Mouse (Mus musculus) forelimb bud, embryonic 11.5 days (tissue): Measurements from ENCODE around the gene Tbc1d17.
"Not testable (repeated sequence)": the region's sequence is repeated elsewhere in the genome, so short reads cannot be mapped to it uniquely, and the experiment has no call there.

Experiments
- DNase-seq: peaks from one replicate; pipeline ENCODE4 v3.0.0-alpha.2; 2012; ENCODE audit warnings: low read depth, low spot score

Gene Tbc1d17

DNA sequence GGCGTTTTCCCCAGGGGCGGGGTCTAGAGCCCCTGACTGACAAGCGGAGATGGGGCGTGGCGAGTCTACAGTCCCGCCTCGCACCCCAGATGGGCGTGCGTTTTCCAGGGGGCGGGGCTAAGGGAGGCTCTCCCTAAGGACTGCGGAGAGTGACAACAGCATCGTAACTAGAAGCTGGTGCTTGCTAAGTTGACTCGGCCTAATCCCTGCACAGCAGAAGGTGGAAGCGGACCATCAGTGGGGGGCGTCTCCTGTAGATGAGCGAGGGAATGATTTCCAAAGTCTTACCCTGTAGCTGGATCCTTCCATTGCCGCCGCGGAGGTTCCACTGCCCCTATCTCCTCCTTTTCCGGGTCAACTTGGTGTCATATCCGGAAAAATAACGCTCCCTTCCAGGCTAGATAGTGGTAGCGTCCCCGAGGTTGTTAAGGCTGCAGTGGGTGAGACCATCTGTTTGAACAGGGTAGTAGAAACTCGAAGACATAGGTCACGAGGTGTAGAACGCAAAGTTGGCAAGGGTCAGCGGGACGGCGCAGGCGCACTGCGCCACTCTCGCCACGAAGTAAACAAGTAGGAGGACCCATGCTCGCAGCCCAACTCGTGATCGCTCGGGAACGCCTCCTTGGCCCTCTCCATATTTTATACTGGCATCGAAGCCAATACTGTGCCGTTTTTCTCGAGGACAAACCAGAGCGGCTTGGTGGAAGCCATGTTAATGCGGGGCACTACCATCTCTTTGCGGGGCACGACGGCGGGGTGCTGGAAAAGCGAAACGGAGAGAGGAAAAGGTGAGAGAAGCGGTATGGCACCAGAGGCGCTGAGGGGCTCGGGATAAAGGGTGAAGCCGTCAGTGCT is at the start of gene Tbc1d17, which contains the start of gene Akt1s1:
Gene Tbc1d17 (minus strand): TSS at position 519 of the 855 bp plus-strand sequence.
Gene Akt1s1 (plus strand): TSS at position 431 of the 855 bp plus-strand sequence.
- DNase-seq = peak; percentile 100

DNA sequence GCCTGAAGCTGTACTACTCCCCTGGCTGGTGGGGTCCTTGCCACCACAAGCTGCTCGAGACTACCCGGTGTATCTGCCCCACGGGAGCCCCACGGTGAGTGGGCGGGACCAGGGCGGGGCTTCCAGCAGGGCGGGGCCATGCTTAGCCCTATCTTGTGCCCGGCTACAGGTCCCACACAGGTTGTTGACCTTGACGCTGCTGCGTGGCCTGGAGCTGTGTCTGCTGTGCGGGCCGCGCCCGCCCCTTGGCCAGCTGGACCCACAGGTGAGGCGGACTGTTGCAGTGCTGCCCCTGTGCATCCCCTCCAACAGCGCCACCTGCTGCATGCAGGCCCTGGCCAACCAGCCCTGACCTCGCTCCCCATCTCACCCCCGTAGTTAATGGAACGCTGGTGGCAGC is 49.7 kb upstream of the Tbc1d17 start:
- DNase-seq = no peak

DNA sequence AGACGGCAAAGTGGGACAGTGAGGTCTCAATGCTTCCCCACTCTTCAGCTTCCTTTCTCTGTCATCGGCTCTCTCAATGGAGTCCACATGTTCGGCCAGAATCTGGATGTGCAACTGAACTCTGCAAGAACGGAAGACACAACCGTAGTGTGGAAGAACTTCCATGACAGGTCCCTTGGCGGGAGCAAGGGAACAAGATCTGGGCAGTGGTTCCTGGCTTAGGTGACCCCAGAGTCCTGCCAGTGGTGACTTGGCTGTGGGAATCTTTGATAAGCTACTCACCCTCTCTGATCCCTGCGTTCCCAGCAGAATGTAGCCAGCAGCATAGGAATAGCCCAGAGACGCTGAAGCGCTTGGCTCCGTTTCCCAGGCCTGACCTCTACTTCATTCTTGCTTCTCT is 47.6 kb upstream of the Tbc1d17 start:
- no peak for DNase-seq

DNA sequence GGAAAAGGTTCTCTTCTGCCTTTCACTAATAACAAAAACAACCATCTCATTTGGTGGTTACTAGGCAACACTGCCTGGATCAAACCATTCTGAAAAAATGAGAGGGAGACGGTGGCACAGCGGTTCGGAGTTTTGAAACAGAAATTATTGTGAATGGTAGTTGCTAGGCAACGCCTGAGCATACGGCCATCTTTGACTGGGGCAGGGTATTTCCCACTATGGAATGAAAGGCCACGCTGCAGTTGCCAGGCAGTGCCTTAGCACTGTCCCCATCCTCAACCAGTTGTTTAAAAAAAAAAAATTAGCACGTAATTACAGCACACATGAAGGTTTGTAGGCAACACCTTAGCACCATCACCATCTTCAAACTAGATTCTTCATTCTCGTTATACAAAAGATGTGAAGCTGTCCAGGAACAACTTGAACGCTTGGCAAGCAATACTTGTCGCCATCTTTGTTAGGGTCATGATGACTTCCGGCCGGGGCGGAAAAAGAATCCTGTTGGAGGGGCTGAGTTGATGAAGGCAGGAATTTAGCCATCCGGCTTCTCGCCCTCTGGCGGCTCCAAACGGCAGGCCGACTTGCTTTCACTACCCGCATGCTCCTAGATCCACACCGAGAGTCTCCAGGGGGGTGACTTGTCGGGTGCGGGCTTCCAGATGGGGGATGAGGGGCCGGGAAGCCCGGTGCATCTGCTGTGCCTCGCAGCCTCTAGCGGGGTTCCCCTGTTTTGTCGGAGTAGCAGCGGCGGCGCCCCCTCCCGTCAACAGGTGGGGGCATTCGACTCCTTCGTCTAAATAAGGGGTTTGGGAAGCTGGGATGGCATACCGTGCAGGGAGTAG is 46.9 kb upstream of the Tbc1d17 start, which contains the start of gene Fuz:
Gene Fuz (plus strand): TSS at position 487 of the 842 bp plus-strand sequence.
- peak; percentile 95 for DNase-seq

DNA sequence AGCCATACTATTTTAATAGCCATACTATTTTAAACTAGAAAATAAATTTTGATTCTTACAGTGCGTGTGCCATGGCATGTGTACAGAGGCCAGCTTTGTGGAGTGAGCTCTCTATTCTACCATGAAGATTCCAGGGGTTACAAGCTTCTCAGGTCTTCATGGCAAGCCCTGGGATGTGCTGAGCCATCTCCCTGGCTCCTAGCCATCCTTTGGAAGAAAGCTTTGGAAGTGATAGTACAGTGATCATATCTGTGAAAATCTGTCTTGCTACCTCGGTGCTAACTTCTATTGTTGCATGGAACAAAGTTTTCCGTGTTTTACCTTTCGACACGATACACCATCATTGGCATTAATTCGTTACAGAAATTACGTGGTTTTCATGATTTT is 46.3 kb upstream of the Tbc1d17 start:
- no peak for DNase-seq

DNA sequence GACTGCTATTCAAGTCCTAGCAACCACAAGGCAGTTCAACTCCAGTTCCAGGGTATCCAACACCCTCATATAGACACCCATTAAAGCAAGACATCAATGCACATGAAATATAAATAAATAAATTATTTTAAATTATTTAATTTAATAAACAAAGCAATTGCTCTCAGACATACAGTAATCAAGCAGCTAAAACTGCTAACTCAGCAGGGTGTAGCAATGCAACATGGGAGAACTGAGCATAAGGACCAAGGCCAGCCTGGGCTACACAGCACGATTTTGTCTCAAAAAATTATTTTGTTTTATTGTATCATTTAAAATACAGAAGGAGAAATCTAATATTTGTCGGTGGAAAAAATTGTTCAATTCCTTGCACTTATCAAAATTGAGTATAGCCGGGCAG is 45.3 kb upstream of the Tbc1d17 start:
- DNase-seq = no peak

DNA sequence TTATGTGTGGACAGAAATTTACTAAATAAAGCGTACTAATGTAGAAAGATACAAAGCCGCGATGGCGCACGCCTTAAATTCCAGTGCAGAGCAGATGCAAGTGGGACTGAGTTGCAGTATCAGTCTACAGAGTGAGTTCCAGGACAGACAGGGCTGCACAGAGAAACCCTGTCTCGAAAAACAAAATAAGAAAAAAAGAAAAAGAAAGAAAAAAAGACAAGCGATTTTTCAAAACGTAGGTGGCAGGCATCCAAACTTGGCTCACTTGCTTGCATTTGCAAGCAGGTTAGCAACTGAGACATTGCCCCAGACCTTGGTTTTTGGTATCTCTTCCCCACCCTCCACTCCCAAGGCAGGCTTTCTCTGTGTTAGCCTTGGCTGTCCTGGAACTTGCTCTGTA is 44.3 kb upstream of the Tbc1d17 start:
- DNase-seq = no peak

DNA sequence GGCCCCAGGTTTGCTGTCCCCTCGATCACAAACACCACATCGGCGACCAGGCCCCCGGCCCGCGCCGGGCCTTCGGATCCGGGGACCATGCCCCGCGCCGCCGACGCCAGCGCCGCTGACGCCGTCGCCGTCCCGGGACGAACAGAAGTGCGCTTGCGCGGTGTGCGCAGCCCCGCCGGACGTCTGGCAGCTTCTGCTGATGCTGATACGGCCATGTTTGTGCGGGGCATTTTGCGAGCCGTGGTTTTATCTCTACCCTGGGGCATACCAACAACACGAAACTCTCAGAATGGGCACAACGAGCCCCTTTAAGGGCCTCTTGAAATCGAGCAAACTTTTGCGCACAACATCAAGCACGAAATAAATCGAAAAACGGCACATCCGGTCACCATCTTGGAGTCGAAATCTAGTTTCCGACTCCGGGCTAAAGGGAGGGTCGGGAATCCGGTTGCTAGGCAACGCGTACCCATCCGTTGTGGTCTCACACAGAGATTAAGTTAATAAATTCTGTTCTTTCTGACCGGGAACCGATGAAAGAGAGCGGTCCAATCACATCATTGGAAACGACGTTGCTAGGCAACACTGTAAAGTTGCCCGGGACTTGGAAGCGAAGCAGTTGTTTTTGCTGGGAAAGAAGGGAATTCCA is 43.5 kb upstream of the Tbc1d17 start, which contains the start of gene Med25:
Gene Med25 (minus strand): TSS at position 437 of the 646 bp plus-strand sequence.
- peak; percentile 98 for DNase-seq

DNA sequence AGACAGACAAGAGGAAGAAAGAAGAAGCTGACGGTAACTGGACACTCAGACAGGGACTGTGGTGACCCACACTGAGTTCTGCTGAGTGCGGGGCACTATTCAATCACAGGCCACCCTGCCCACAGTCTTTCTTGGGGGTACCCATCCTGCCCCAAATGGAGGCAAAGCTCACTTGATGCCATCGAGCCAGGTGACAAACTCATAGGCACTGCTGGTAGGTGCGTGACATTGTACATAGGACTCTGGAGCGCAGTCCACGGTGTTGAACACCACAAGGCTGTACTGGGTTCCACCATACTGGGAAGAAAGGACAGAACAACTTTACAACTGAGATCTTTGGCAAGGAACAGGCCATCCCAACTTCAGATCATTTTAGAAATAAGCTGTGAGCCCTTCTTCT is 42.7 kb upstream of the Tbc1d17 start:
- no peak for DNase-seq

DNA sequence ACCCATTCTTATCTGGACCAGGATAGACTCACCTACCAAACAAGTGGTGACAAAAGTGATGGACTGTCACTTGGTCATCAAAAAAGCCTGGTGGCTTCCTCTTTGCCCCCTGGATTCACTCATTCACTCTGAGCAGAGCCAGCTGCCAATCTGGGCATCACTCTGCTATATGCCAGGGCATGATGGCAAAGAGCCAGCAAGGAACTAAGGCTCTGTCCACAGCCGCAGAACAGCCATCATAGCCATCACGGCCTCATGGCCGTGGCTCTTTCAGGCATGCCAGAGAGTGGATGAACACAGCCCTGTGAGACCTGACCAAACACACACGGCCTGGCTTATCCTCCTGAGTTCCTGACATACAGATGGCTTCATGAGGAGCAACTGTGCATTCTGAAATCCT is 41.9 kb upstream of the Tbc1d17 start:
- DNase-seq = no peak

DNA sequence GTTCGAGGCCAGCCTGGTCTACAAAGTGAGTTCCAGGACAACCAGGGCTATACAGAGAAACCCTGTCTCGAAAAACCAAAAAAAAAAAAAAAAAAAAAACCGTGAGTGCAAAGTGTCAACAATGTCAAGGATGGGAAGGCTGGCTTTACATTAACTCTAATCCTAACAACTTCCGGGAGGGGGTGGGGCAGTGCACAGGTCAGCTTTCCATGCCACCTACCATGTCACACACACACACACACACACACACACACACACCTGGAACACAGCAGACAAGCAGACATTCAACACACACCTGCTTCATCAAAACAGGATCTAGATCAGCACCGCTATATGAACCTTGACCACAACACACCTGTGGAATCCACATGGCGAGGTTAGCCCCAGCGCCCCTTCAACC is 41.3 kb upstream of the Tbc1d17 start:
- DNase-seq = no peak

DNA sequence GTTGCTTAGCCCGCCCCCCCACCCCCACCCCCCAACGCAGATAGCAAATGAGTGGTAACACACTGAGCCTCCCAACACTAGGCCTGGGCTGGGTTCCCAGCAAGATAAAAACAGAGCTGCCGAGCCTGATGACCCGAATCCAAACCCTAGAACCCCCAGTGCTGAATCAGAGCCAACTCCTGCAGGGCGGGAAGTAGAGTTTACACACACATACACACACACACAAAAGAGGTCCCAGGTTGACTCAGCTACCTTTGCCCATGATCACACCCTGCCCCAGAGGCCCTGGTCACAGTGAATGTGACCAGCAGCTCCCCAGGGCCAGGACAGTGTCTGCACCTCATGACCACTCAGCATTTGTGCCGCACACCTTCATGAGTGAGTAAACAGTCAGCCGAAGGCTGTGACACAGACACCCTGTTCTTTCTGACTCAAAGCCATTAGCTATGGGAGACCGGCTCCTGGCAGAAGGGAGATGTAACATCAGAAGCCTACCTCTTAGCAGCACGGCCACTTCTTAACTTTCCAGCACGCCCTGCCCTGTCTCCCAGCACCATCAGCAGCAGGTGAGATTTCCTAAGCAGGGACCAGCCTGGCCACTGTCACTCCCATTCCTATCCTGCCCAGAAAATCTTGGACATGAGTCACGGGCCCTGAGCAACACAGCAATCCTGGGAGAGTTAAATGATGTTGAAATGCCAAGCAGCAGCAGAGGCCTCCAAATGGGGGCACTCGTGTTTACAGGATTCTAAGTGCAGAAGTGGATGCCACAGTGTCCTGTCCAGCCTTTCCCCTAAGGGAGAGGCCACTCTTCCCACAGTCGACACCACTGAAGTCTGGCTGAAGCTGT is 39.6 kb upstream of the Tbc1d17 start:
- no peak for DNase-seq

DNA sequence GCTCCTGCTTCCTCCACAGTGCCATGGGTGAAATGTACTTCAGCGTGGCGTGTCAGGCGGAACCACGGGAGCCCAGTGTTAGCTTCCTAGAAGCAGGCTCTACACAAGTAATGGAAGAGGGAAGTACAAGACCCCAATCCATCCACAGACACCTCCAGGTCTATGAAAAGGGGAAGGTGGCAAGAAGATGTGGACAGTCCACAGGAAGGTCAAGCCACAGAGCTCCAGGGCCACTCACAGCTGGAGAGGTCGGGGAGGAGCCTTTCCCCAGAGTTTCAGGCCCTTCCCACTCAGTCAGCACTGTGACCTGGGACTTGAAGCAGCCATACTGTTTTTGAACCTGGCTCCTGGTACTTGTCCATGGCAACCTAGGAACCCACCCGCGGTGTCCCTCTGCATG is 38.1 kb upstream of the Tbc1d17 start:
- DNase-seq = no peak

DNA sequence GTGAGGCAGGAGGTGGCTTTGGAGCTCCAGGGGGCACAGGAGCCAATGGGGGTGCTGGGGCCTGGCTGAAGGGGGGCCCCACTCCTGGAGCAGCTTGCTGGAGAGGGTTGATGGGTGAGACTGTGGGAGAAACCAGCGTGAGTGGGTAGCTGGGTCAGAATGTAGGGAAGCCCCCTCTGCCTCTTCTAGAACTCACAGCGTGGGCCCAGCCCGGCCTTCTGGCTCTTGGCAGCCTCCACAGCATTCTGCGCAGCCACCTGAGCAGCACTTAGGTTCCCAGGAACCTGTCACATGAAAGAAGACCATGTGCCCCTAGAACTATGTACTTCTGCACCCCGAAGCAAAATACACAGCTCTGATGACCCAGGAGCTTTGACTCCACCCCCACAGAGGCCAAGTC is 35.8 kb upstream of the Tbc1d17 start:
- DNase-seq = no peak

DNA sequence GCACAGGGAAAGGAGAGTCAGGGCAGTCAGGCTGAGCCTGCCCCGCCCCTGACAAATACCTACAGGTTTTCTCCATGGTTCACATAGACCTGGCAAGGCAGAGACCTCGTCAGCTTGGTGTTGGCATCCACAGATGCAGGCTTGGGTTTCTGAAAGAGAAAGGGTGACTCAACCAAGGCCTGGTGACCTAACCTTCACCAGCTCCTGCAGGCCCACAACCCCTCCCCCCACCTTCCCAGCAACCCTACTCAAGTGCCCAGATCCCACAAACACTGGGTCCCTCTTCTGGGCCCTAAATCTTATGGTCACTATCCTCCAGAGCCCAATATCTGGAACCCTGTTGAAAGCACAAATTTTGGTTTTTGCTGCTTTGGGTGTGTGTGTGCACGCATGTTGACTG is 34.2 kb upstream of the Tbc1d17 start:
- DNase-seq = no peak

DNA sequence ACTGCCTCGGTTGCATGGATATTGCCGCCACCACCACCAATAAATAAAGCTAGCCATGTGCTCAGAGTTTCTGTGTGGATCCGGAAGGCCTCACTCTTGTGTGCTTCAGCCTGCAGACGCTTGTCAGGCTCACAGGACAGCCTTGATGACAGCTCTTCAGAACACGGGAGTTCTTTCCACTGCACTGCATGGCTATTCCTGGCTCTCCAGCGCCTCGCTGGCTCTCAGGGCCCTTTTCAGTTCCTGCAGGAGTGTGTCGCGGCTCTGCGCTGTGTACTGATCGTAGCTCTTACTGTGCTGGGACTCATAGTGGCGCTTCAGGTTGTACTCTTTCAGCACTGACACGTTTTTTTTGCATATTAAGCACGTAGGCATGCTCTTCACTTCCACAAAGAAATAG is 29.0 kb upstream of the Tbc1d17 start:
- DNase-seq = no peak

DNA sequence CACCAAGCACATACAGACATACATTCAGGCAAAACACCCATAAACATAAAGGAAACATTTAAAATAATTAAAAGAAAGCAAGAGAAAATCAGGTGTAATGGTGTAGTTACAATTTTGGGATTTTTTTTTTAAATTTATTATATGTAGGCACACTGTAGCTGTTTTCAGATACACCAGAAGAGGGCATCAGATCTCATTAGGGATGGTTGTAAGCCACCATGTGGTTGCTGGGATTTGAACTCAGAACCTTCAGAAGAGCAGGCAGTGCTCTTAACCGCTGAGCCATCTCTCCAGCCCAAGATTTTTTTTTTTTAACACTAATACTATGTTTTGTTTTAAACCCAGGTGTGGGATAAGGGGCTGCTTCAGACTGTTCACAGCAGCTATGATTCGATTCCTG is 22.9 kb upstream of the Tbc1d17 start:
- not testable (repeated sequence) for DNase-seq

DNA sequence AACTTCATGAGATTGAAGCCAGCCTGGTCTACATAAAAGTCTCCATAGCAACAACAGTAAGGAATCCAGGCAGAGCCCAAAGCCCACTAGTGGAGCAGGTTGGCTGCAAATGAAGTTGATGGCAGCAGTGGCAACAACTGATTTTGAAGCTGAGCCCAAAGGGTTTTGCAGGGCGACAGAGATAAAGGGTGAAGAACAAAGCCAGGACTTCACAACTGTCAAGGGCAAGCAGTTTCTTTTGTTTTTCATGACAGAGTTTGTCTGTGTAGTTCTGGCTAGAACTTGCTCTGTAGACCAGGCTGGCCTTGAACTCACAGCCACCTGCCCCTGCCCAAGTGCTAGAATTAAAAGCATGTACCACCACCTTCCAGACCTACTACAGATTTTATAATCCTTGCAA is 22.3 kb upstream of the Tbc1d17 start:
- no peak for DNase-seq

DNA sequence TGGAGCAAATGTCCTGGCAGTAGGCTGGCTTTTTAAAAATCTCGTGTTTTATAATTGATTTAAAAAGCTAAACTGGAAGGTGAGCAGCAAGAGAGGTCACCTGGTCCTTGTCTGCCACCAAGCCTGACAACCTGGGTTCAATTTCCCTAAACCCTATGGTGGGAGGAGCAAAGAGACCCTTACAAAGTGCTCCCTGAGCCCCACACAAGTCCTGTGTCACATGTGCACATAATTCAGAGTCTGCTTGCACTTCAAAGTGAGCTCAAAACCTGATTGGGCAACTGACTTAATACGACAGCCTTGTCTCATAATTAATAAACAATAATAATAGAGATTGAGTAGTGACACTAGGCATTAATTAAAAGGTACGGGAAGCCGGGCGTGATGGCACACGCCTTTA is 21.7 kb upstream of the Tbc1d17 start:
- no peak for DNase-seq

DNA sequence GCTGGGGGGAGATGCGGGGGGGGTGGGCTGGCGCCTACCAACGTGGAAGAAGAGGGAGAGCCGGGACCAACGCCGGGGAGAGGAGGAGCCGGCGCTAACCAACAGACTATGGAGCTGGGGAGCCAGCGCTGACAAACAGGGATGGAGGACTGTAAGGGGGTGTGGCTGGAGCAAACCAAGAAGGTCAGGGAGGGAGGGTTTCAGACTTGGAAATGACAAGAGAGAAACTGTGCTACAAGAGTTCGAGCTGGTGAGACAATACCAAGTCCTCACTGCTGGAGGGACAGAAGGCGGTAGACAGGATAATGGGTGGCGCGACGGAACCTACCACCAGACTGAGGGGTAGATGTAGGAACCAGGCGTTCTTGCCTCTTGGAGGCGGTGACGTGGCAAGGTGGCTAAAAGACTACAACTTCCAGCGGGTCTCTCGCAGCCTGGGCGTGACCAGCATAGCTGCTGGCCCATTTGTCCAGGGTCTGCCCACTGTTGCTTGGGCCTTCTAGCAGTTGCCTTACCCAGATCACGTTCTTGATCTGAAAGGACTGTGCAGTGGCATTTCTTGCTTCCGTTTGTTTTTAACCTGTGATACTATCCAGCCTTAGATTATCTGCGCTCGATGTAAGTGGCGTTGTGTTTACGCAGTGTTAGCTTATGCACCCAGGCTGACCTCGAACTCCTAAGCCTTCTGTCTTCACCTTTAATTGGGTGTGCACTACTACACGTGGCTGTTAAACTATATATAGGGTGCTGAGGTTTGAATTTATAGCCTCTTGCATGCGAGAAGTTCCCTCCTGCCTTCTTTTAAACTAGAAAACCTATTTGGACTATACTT is 21.0 kb upstream of the Tbc1d17 start, which contains the start of gene Ptov1:
Gene Ptov1 (minus strand): TSS at position 92 of the 832 bp plus-strand sequence.
- DNase-seq = peak; percentile 95
